Comparison of ENCODE assay signal across 19 mouse cellular contexts in the genomic region with DNA sequence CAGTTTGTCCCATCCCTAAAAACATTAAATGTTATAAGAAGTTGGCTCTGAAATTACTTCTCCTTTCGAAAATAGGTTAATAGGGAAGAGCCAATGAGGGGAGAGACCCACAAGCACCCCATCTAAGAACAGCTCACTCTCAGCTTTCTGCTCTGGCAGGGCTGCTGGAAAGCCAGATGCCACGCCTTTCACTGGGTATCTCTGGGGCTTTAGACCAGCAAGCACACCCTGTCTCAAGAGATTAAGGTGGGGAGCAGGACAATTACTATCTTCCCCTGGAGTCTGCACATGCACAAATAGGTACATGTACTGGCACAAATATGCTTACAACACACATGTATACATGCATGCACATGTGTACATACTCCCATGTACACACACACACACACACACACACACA. TPM values are rescaled to one million over a fixed set of nuclear protein-coding genes. Genes with fewer than 3 reads are reported as not detected.
"Had no signal": no experiment of that assay in that cellular context is flagged by ENCODE, and none has a peak within 500 bp of the region (broad histone marks: within the 10 kb centered on the region; RNA-seq: fewer than 3 reads in every experiment).

No protein-coding gene starts in this region.

- H3K9ac ChIP-seq: liver, embryonic 14.5 days; lung, embryonic 14.5 days; neural tube, embryonic 12.5 days; stomach, embryonic 15.5 days had no signal

- H3K9me3 ChIP-seq: megakaryocyte, embryonic 14.5 days; midbrain, embryonic 10.5 days; neural tube, embryonic 12.5 days; stomach, embryonic 15.5 days had no signal

- H3K4me1 ChIP-seq: megakaryocyte, embryonic 14.5 days had no signal

- H3K27me3 ChIP-seq: neural tube, embryonic 12.5 days; stomach, embryonic 15.5 days had no signal

- H3K4me2 ChIP-seq: lung, embryonic 14.5 days; neural tube, embryonic 12.5 days; stomach, embryonic 15.5 days had no signal

- H3K4me3 ChIP-seq: megakaryocyte, embryonic 14.5 days; midbrain, embryonic 10.5 days; neural tube, embryonic 12.5 days; stomach, embryonic 15.5 days had no signal

- H3K27ac ChIP-seq: liver, embryonic 14.5 days; midbrain, embryonic 10.5 days; neural tube, embryonic 12.5 days; stomach, embryonic 15.5 days; stomach, postnatal 0 days had no signal

- DNase-seq: lung, adult 18-20 months; lung, embryonic 14.5 days; lung, postnatal 10 days; lung, postnatal 4 days; midbrain, embryonic 14.5 days; right cerebral cortex, postnatal 14 days; thymus, adult 2 months; thymus, postnatal 25 days; thymus, postnatal 4 days had no signal

- H3K36me3 ChIP-seq: midbrain, embryonic 10.5 days; neural tube, embryonic 12.5 days; stomach, embryonic 15.5 days had no signal

- ATAC-seq: midbrain, embryonic 16.5 days had no signal

RNA-seq across cellular contexts. Expression of gene Ccdc42, which starts 11.1 kb away (rescaled TPM):
- total RNA-seq: neutrophil, adult 5-6 weeks had no signal
- polyA plus RNA-seq: liver, embryonic 16.5 days; midbrain, embryonic 14.5 days; neural tube, embryonic 14.5 days; stomach, postnatal 0 days; thymus, adult 2 months had no signal

RNA-seq across cellular contexts. Expression of gene Mfsd6l, which starts 41.9 kb away (rescaled TPM):
- polyA plus RNA-seq: midbrain, embryonic 10.5 days; midbrain, embryonic 14.5 days; neural tube, embryonic 12.5 days; neural tube, embryonic 14.5 days had no signal
